Mouse (Mus musculus): ENCODE measurements around the gene Marveld1.
A peak's percentile ranks its signal among the peaks of the same experiment; 100 is the strongest.

Gene Marveld1

DNA sequence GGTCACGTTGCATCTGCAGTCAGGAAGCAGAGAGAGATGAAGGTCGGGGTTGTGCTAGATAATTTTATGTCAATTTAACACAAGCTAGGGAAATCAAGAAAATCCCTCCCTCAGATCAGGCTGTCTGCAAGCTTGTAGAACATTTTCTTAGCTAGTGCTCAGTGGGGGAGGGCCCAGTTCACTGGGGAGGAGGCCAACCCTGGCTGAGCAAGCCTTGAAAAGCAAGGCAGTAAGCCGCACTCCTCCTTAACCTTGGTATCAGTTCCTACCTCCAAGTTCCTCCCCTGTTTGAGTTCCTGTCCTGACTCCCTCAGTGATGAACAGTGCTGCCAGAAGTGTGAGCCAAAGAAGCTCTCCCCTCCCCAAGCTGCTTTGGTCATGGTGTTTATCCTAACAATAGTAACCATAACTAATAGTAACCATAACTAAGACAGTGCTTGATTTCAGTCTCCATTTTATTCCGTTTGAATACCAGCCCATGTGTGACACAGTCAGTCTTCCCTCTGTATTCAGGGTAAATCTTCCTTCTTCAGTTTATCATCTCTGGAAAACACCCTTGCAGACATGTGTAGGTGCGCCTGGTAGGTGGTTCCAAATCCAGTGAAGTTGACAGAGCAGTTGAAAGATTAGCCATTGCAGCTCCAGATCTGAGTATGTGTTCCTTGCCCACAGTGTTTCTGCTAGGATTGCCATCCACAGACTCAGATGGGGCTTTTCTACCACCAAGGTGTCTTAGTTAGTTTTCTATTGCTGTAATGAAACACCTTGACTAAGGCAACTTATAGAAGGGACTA is 7.3 kb upstream of the Marveld1 start:
- no peak for DNase-seq (ENCODE audit: low spot score)

- no peak for DNase-seq (ENCODE audit: low spot score)
Measured at GRCm38 (mm10) chr19:42141998-42142397, 5.2 kb upstream of the Marveld1 start.

DNA sequence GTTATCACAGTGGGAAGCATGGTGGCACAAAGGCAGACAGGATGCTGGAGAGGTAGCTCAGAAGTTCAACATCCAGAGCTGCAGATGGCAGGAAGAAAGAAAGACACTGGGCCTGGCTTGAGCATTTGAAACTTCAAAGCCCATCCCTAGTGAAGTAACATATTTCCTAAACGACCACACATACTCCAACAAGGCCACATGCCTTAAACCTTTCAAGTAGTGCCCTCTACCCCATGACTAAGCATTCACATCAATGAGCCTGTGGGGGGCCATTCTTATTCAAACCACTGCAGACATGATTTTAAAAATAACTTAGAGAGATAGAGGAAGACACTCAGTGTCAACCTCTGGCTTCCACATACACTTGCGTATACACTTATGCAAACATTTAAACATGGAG is 4.4 kb upstream of the Marveld1 start:
- no peak for DNase-seq (ENCODE audit: low spot score)

DNA sequence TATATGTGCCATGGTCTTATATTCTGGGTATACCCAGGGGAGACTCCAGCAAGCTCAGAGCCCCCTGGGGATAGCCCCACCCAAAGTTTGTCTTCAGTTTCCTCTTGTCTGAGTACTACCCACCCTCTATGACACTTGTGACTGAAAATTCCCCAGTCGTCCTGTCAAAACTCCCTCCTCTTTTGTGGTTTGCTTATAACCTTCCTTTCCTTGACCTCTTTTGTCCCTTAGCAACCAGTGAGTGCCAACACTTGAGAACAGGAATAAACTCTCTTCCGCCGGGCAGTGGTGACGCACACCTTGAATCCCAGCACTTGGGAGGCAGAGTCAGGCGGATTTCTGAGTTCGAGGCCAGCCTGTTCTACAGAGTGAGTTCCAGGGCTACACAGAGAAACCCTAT is 3.1 kb upstream of the Marveld1 start:
- no peak for DNase-seq (ENCODE audit: low spot score)

GRCm38 (mm10) chr19:42144541-42145167 is 2.5 kb upstream of the Marveld1 start:
- peak; percentile 91 for DNase-seq (ENCODE audit: low spot score)

GRCm38 (mm10) chr19:42145210-42145609 is 2.0 kb upstream of the Marveld1 start:
- no peak for DNase-seq (ENCODE audit: low spot score)

DNA sequence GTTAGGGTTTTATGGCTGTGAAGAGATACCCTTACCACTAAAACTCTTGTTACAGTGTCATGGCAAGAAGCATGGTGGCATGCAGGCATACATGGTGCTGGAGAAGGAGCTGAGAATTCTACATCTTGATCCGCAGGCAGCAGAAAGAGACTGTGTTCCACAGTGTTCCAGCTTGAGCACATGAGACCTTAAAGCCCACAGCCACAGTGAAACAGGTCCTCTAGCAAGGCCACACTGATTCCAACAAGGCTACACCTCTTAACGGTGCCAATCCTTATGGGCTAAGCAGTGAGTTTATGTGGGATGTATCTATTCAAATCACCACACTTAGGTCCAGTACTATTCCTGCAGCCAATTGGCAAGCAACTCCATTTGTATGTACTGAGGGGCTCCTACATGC is 1.5 kb upstream of the Marveld1 start:
- no peak for DNase-seq (ENCODE audit: low spot score)

- DNase-seq (ENCODE audit: low spot score), result no peak
Measured at GRCm38 (mm10) chr19:42146276-42147010, 757 bp upstream of the Marveld1 start.

DNA sequence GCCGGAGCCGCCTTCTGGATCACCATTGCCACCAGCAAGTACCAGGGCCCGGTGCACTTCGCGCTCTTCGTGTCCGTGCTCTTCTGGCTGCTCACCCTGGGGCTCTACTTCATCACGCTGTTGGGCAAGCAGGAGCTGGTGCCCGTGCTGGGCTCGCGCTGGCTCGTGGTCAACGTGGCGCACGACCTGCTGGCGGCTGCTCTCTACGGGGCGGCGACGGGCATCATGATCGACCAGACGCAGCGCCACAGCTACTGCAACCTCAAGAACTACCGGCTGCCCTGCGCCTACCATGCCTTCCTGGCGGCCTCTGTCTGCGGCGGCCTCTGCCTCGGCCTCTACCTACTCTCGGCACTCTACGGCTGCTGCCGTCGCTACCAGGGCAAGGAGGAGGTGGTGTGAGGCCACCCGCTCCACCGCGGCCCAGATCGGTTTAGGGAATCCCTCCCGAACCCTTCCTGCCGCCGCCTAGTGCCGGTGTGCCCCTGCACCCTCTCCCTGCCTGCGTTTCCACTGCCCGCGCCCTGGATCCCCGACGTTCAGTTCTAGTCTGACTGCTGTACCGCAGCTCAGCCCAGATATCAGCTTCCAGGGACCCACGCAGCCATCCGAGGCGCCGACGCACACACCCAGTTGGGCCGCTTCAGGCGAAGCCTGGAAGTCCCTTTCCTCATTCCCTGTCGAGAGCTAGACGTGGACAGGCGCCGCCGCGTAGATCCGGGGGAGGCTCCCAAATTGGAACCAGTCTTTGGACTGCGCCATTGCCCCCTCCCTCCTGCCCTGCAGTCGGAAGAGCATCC is 769 bp downstream of the Marveld1 start:
- DNase-seq (ENCODE audit: low spot score), result peak; percentile 70

- no peak for DNase-seq (ENCODE audit: low spot score)
Measured at GRCm38 (mm10) chr19:42148569-42148860, 1.3 kb downstream of the Marveld1 start.

GRCm38 (mm10) chr19:42151990-42152389 is 4.8 kb downstream of the Marveld1 start:
- peak; percentile 88 for DNase-seq (ENCODE audit: low spot score)

- no peak for DNase-seq (ENCODE audit: low spot score)
Measured at GRCm38 (mm10) chr19:42157493-42158237, 10.5 kb downstream of the Marveld1 start.

GRCm38 (mm10) chr19:42158246-42159017 is 11.2 kb downstream of the Marveld1 start:
- no peak for DNase-seq (ENCODE audit: low spot score)

GRCm38 (mm10) chr19:42163764-42164163 is 16.6 kb downstream of the Marveld1 start, which contains the start of gene Zfyve27:
Zfyve27 (plus strand) TSS chr19:42163951.
- no peak for DNase-seq (ENCODE audit: low spot score)

DNA sequence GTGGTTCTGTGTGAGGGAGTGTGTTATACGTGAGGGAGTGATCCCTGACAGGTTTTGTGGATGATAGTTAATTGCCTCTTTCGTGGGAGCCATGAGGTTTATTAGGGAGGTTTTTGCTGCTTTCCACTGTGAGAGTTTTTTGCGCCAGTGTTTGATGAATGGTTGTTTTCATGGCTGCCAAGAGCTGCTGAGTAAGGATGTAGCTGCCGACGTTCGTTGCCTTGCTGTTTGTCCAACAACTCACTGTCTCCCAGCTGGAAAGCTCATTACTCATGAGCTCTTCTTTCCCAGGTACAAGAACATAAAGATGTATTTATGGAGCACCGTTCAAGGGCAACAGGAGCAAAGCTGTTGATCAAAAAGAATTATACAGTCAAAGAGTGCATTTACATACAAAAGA is 17.0 kb downstream of the Marveld1 start:
- no peak for DNase-seq (ENCODE audit: low spot score)

- DNase-seq (ENCODE audit: low spot score), result peak; percentile 94
Measured at GRCm38 (mm10) chr19:42166130-42166529, 18.9 kb downstream of the Marveld1 start.

DNA sequence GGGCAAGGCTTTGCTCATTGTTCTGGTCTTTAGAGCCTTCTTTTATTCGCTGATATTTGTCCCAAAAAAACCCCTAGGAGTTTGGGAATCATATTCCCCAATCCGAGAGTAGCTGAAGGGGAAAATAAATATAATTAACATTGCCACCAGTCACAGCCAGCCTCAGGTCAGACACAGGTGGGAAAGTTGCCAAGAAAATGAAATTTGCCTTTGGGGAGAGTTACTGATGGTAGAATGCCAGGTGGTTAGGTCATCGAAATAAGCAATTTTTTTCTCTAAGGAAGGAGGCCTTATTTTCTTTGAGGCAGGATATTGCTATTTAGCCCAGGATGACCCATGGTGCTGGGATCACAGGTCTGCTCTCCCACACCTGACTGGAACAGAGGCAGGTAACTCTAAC is 19.6 kb downstream of the Marveld1 start:
- no peak for DNase-seq (ENCODE audit: low spot score)

- no peak for DNase-seq (ENCODE audit: low spot score)
Measured at GRCm38 (mm10) chr19:42167489-42167888, 20.3 kb downstream of the Marveld1 start.

- DNase-seq (ENCODE audit: low spot score), result peak; percentile 42
Measured at GRCm38 (mm10) chr19:42169322-42169975, 22.2 kb downstream of the Marveld1 start.

Data from urinary bladder, postnatal 14 days (tissue).